Mouse (Mus musculus) lung, adult 2 months (tissue): Measurements from ENCODE around the gene Ppfia2.

Source experiments
- CTCF ChIP-seq: fragments of 200-500 bp; IDR thresholded peaks from 2 replicates; pipeline ENCODE4 v1.5.1; 2011; ENCODE audit warnings: mild to moderate bottlenecking, low read length, control low read depth; ENCODE audit not compliant: insufficient read depth
- POLR2A ChIP-seq: fragments of 200-500 bp; IDR thresholded peaks from 2 replicates; pipeline ENCODE4 v1.6.1; 2011; ENCODE audit warnings: low read depth, mild to moderate bottlenecking, control low read depth, low read length, borderline replicate concordance; ENCODE audit errors: extremely low read depth

GRCm38 (mm10) chr10:106975193-106976141 is 505.3 kb downstream of the Ppfia2 start:
- TF ChIP-seq CTCF: no peak
- TF ChIP-seq POLR2A: no peak
